Mouse (Mus musculus) heart, embryonic 13.5 days (tissue): ENCODE measurements around the gene Ift46. TPM values are rescaled to one million over a fixed set of nuclear protein-coding genes. Genes with fewer than 3 reads are reported as not detected.

Experiments
- ATAC-seq: fragments of 200-750 bp; cut with Nextera tagmentation; 2 replicates; pipeline ENCODE4 v1.8.0; 2017; ENCODE audit warnings: moderate TSS enrichment; ENCODE audit not compliant: insufficient number of reproducible peaks, low FRiP score, low TSS enrichment; ENCODE audit errors: extremely low read depth
- H3K27ac ChIP-seq: fragments of 300-500 bp; sonication (generic); replicated peaks from 2 replicates; pipeline ENCODE4 v1.5.1; 2015; ENCODE audit warnings: moderate library complexity, mild to moderate bottlenecking, inconsistent platforms
- H3K27me3 ChIP-seq: fragments of 300-500 bp; sonication (generic); replicated peaks from 2 replicates; pipeline ENCODE4 v1.6.1; 2015; ENCODE audit warnings: mild to moderate bottlenecking, inconsistent platforms
- H3K36me3 ChIP-seq: fragments of 300-500 bp; sonication (generic); 2 replicates; pipeline ENCODE4 v1.6.1; 2015; ENCODE audit warnings: mild to moderate bottlenecking, inconsistent platforms
- H3K4me1 ChIP-seq: fragments of 300-500 bp; sonication (generic); 2 replicates; pipeline ENCODE4 v1.6.1; 2015; ENCODE audit warnings: inconsistent platforms
- H3K4me2 ChIP-seq: fragments of 300-500 bp; sonication (generic); 2 replicates; pipeline ENCODE4 v1.6.1; 2015; ENCODE audit warnings: inconsistent platforms, mild to moderate bottlenecking, moderate library complexity
- H3K4me3 ChIP-seq: fragments of 300-500 bp; sonication (generic); 2 replicates; pipeline ENCODE4 v1.5.1; 2015; ENCODE audit warnings: moderate library complexity, mild to moderate bottlenecking, inconsistent platforms
- H3K9ac ChIP-seq: fragments of 300-500 bp; sonication (generic); 2 replicates; pipeline ENCODE4 v1.6.1; 2015; ENCODE audit warnings: inconsistent platforms, mild to moderate bottlenecking, moderate library complexity
- H3K9me3 ChIP-seq: fragments of 300-500 bp; sonication (generic); 2 replicates; pipeline ENCODE4 v1.6.1; 2016; ENCODE audit warnings: inconsistent platforms
- WGBS: fragments of 180-500 bp; shearing (Covaris S2); methylation state at CpG from one replicate; pipeline ENCODE4 v1.1.7; 2015; ENCODE audit warnings: mixed read lengths; 5-methylcytosine and 5-hydroxymethylcytosine counted together
- polyA plus RNA-seq: library from polyadenylated mRNA; unstranded; fragments of >200 nt; fragmentation: Nextera tagmentation; extraction: Ambion mirVana; gene quantifications from 2 replicates; pipeline ENCODE4 v1.2.1, GENCODE M21; 2015

Gene Ift46
- polyA plus RNA-seq: 65.7 and 68.6 TPM in 2 replicates

GRCm38 (mm10) chr9:44767101-44768028 lies at the start of gene Ift46, which contains the start of gene Arcn1:
Gene Ift46 (plus strand): TSS chr9:44767908.
Gene Arcn1 (minus strand): TSS chr9:44767845.
- H3K36me3 ChIP-seq: no peaks in the 10 kb centered on the region
- no peaks in the 10 kb centered on the region for H3K9me3 ChIP-seq
- peak within 1 kb of the TSS; percentile 98 for H3K27ac ChIP-seq
- under 1% methylated on average over 82 of the region's 82 CpGs for WGBS
- ATAC-seq: peak; percentile 84
- H3K9ac ChIP-seq: peak within 1 kb of the TSS; percentile 98
- H3K27me3 ChIP-seq: no peaks in the 10 kb centered on the region
- H3K4me2 ChIP-seq: peak within 1 kb of the TSS; percentile 82
- peaks cover 42% of the 10 kb centered on the region for H3K4me1 ChIP-seq
- H3K4me3 ChIP-seq: peak within 1 kb of the TSS; percentile 88

- Histone ChIP-seq H3K36me3 (peaks cover 41% of the 10 kb centered on the region), H3K4me3 (no peak overlapping the region), H3K9ac (no peak overlapping the region), H3K4me2 (no peak overlapping the region), H3K27me3 (no peaks in the 10 kb centered on the region), H3K9me3 (no peaks in the 10 kb centered on the region), H3K4me1 (peaks cover 45% of the 10 kb centered on the region), H3K27ac (no peak overlapping the region)
- WGBS: 82% methylated on average over 12 of the region's 12 CpGs
- no peak for ATAC-seq
Measured at GRCm38 (mm10) chr9:44718937-44719631, 48.6 kb upstream of the Ift46 start.

- H3K9ac ChIP-seq: peak overlapping the region; percentile 87
- H3K4me3 ChIP-seq: peak overlapping the region; percentile 74
- no peaks in the 10 kb centered on the region for H3K27me3 ChIP-seq
- peak overlapping the region; percentile 75 for H3K27ac ChIP-seq
- peak overlapping the region; percentile 85 for H3K4me2 ChIP-seq
- H3K9me3 ChIP-seq: no peaks in the 10 kb centered on the region
- H3K36me3 ChIP-seq: peaks cover 34% of the 10 kb centered on the region
- H3K4me1 ChIP-seq: peaks cover 52% of the 10 kb centered on the region
- ATAC-seq: no peak
- 78% methylated on average over 8 of the region's 8 CpGs for WGBS
Measured at GRCm38 (mm10) chr9:44719632-44720357, 47.9 kb upstream of the Ift46 start.

- 16% methylated on average over 9 of the region's 9 CpGs for WGBS
- Histone ChIP-seq H3K4me3 (peak overlapping the region; percentile 74), H3K27me3 (no peaks in the 10 kb centered on the region), H3K27ac (peak overlapping the region; percentile 75), H3K36me3 (peaks cover 31% of the 10 kb centered on the region), H3K9me3 (no peaks in the 10 kb centered on the region), H3K9ac (peak overlapping the region; percentile 87), H3K4me2 (peak overlapping the region; percentile 85), H3K4me1 (peaks cover 60% of the 10 kb centered on the region)
- ATAC-seq: no peak
Measured at GRCm38 (mm10) chr9:44720358-44721153, 47.2 kb upstream of the Ift46 start.

GRCm38 (mm10) chr9:44721154-44721876 lies 46.4 kb upstream of the Ift46 start:
- ATAC-seq: peak; percentile 58
- Histone ChIP-seq H3K9ac (peak overlapping the region; percentile 87), H3K4me2 (peak overlapping the region; percentile 85), H3K36me3 (peaks cover 23% of the 10 kb centered on the region), H3K9me3 (no peaks in the 10 kb centered on the region), H3K4me3 (peak overlapping the region; percentile 74), H3K27ac (peak overlapping the region; percentile 75), H3K4me1 (peaks cover 67% of the 10 kb centered on the region), H3K27me3 (no peaks in the 10 kb centered on the region)
- 1% methylated on average over 40 of the region's 40 CpGs for WGBS

- 48% methylated on average over 3 of the region's 3 CpGs for WGBS
Measured at GRCm38 (mm10) chr9:44721877-44722186, 45.9 kb upstream of the Ift46 start.

GRCm38 (mm10) chr9:44722575-44722974 lies 45.1 kb upstream of the Ift46 start:
- Histone ChIP-seq H3K4me1 (peaks cover 79% of the 10 kb centered on the region), H3K27me3 (no peaks in the 10 kb centered on the region), H3K4me2 (no peak overlapping the region), H3K9me3 (no peaks in the 10 kb centered on the region), H3K27ac (peak overlapping the region; percentile 75; the same call in 1 of the 2 replicates), H3K4me3 (no peak overlapping the region), H3K9ac (no peak overlapping the region), H3K36me3 (peaks cover 16% of the 10 kb centered on the region)
- no peak for ATAC-seq
- 70% methylated on average over 7 of the region's 7 CpGs for WGBS

More at GRCm38 (mm10) chr9:44721877-44722186, 45.9 kb upstream of the Ift46 start:
- peak overlapping the region; percentile 75 for H3K27ac ChIP-seq
- peak overlapping the region; percentile 74 for H3K4me3 ChIP-seq
- H3K9ac ChIP-seq: peak overlapping the region; percentile 87
- H3K9me3 ChIP-seq: no peaks in the 10 kb centered on the region
- H3K27me3 ChIP-seq: no peaks in the 10 kb centered on the region
- H3K4me1 ChIP-seq: peaks cover 72% of the 10 kb centered on the region
- peaks cover 23% of the 10 kb centered on the region for H3K36me3 ChIP-seq
- no peak for ATAC-seq
- H3K4me2 ChIP-seq: peak overlapping the region; percentile 85

GRCm38 (mm10) chr9:44723008-44723407 lies 44.7 kb upstream of the Ift46 start:
- no peak overlapping the region for H3K4me2 ChIP-seq
- ATAC-seq: no peak
- H3K4me3 ChIP-seq: no peak overlapping the region
- H3K9ac ChIP-seq: peak overlapping the region; percentile 55
- 44% methylated on average over 7 of the region's 7 CpGs for WGBS
- no peaks in the 10 kb centered on the region for H3K27me3 ChIP-seq
- H3K9me3 ChIP-seq: no peaks in the 10 kb centered on the region
- peaks cover 12% of the 10 kb centered on the region for H3K36me3 ChIP-seq
- H3K27ac ChIP-seq: peak overlapping the region; percentile 80
- peaks cover 79% of the 10 kb centered on the region for H3K4me1 ChIP-seq

- H3K4me3 ChIP-seq: no peak overlapping the region
- WGBS: 54% methylated on average over 11 of the region's 11 CpGs
- no peaks in the 10 kb centered on the region for H3K9me3 ChIP-seq
- peaks cover 10% of the 10 kb centered on the region; the same call in 1 of the 2 replicates for H3K36me3 ChIP-seq
- H3K4me2 ChIP-seq: no peak overlapping the region
- peak overlapping the region; percentile 55 for H3K9ac ChIP-seq
- peaks cover 79% of the 10 kb centered on the region for H3K4me1 ChIP-seq
- no peak for ATAC-seq
- H3K27ac ChIP-seq: peak overlapping the region; percentile 80
- no peaks in the 10 kb centered on the region for H3K27me3 ChIP-seq
Measured at GRCm38 (mm10) chr9:44723521-44724041, 44.1 kb upstream of the Ift46 start.

- no peaks in the 10 kb centered on the region for H3K27me3 ChIP-seq
- no peaks in the 10 kb centered on the region for H3K9me3 ChIP-seq
- peaks cover 78% of the 10 kb centered on the region for H3K4me1 ChIP-seq
- no peak overlapping the region for H3K4me2 ChIP-seq
- H3K27ac ChIP-seq: peak overlapping the region; percentile 80
- H3K4me3 ChIP-seq: no peak overlapping the region
- peak overlapping the region; percentile 62 for H3K9ac ChIP-seq
- WGBS: 48% methylated on average over 6 of the region's 6 CpGs
- H3K36me3 ChIP-seq: peaks cover 10% of the 10 kb centered on the region; the same call in 1 of the 2 replicates
- ATAC-seq: no peak
Measured at GRCm38 (mm10) chr9:44724223-44724622, 43.5 kb upstream of the Ift46 start.
